Mouse (Mus musculus) cerebellum, postnatal 4 days (tissue): ENCODE measurements around the gene Gm5134.

Experiments used
- DNase-seq, 2 experiments: peaks; one replicate each; pipeline ENCODE4 v3.0.0; 2022; ENCODE audit warnings: low spot score in 2 of 2, mixed read lengths in 1 of 2

Gm5134 gene

GRCm38 (mm10) chr10:76033119-76033455 is 78.8 kb downstream of the Gm5134 start:
- no peak for DNase-seq

- no peak for DNase-seq
Measured at GRCm38 (mm10) chr10:76034001-76034600, 79.8 kb downstream of the Gm5134 start.

- DNase-seq = no peak
Measured at GRCm38 (mm10) chr10:76035277-76035676, 81.0 kb downstream of the Gm5134 start.

- no peak for DNase-seq
Measured at GRCm38 (mm10) chr10:76036962-76037361, 82.6 kb downstream of the Gm5134 start.

- DNase-seq = no peak
Measured at GRCm38 (mm10) chr10:76045343-76045742, 91.0 kb downstream of the Gm5134 start.

GRCm38 (mm10) chr10:76046754-76047153 is 92.4 kb downstream of the Gm5134 start:
- DNase-seq = no peak

- no peak for DNase-seq
Measured at GRCm38 (mm10) chr10:76047182-76047869, 93.0 kb downstream of the Gm5134 start.

- no peak for DNase-seq
Measured at GRCm38 (mm10) chr10:76048967-76049366, 94.7 kb downstream of the Gm5134 start.

GRCm38 (mm10) chr10:76051860-76052259 is 97.5 kb downstream of the Gm5134 start:
- DNase-seq = no peak
